Mouse (Mus musculus) liver, embryonic 12.5 days (tissue): ENCODE results near the gene Mx1. TPM values are rescaled to one million over a fixed set of nuclear protein-coding genes. Genes with fewer than 3 reads are reported as not detected.

ENCODE experiments used
- ATAC-seq: fragments of 200-750 bp; cut with Nextera tagmentation; 2 replicates; pipeline ENCODE4 v1.8.0; 2017; ENCODE audit warnings: moderate number of reproducible peaks, mild to moderate bottlenecking, moderate library complexity
- H3K27ac ChIP-seq: fragments of 300-500 bp; sonication (generic); 2 replicates; pipeline ENCODE4 v1.5.1; 2016; ENCODE audit warnings: mild to moderate bottlenecking
- H3K27me3 ChIP-seq: fragments of 300-500 bp; sonication (generic); replicated peaks from 2 replicates; pipeline ENCODE4 v1.6.1; 2016; ENCODE audit warnings: mild to moderate bottlenecking, moderate library complexity
- H3K36me3 ChIP-seq: fragments of 300-500 bp; sonication (generic); 2 replicates; pipeline ENCODE4 v1.6.1; 2016; ENCODE audit warnings: mild to moderate bottlenecking, moderate library complexity
- H3K4me1 ChIP-seq: fragments of 300-500 bp; sonication (generic); 2 replicates; pipeline ENCODE4 v1.6.1; 2016
- H3K4me2 ChIP-seq: fragments of 300-500 bp; sonication (generic); 2 replicates; pipeline ENCODE4 v1.6.1; 2016; ENCODE audit warnings: mild to moderate bottlenecking, moderate library complexity
- H3K4me3 ChIP-seq: fragments of 300-500 bp; sonication (generic); 2 replicates; pipeline ENCODE4 v1.5.1; 2016; ENCODE audit warnings: mild to moderate bottlenecking, moderate library complexity
- H3K9ac ChIP-seq: fragments of 300-500 bp; sonication (generic); 2 replicates; pipeline ENCODE4 v1.6.1; 2016; ENCODE audit warnings: mild to moderate bottlenecking, moderate library complexity
- H3K9me3 ChIP-seq: fragments of 300-500 bp; sonication (generic); replicated peaks from 2 replicates; pipeline ENCODE4 v1.6.1; 2016; ENCODE audit warnings: mild to moderate bottlenecking, moderate library complexity
- WGBS: fragments of 180-500 bp; shearing (Covaris S2); methylation state at CpG from one replicate; pipeline ENCODE4 v1.1.7; 2016; ENCODE audit not compliant: insufficient replicate concordance; 5-methylcytosine and 5-hydroxymethylcytosine counted together
- polyA plus RNA-seq: library from polyadenylated mRNA; unstranded; fragments of >200 nt; fragmentation: Nextera tagmentation; extraction: Ambion mirVana; gene quantifications from 2 replicates; pipeline ENCODE4 v1.2.1, GENCODE M21; 2016

Gene Mx1
- polyA plus RNA-seq, result 0.20 and 0.26 TPM in 2 replicates

- no peaks in the 10 kb centered on the region for H3K4me1 ChIP-seq
- no peak within 1 kb of the TSS for H3K4me3 ChIP-seq
- H3K9ac ChIP-seq, result no peak within 1 kb of the TSS
- no peak within 1 kb of the TSS for H3K4me2 ChIP-seq
- H3K27ac ChIP-seq, result no peak within 1 kb of the TSS
- no peaks in the 10 kb centered on the region for H3K27me3 ChIP-seq
- no peaks in the 10 kb centered on the region for H3K9me3 ChIP-seq
- 0 out of 2 replicates have a peak, but pooled peaks have one; percentile 35 for ATAC-seq
- no peaks in the 10 kb centered on the region for H3K36me3 ChIP-seq
- WGBS, result 25% methylated on average over 4 of the region's 4 CpGs
These were observed at the start of gene Mx1 for GRCm38 (mm10) chr16:97462481-97463181. Gene Mx1 (minus strand): TSS chr16:97462907.

- Histone ChIP-seq H3K9me3 (no peaks in the 10 kb centered on the region), H3K4me2 (no peak overlapping the region), H3K36me3 (no peaks in the 10 kb centered on the region), H3K9ac (no peak overlapping the region), H3K4me1 (no peaks in the 10 kb centered on the region), H3K27ac (no peak overlapping the region), H3K4me3 (no peak overlapping the region), H3K27me3 (no peaks in the 10 kb centered on the region)
- 76% methylated on average over 12 of the region's 12 CpGs for WGBS
- peak; percentile 46; the same call in 1 of the 2 replicates for ATAC-seq
These were observed 49.6 kb upstream of the Mx1 start for GRCm38 (mm10) chr16:97512347-97512751.

- Histone ChIP-seq H3K27ac (no peak overlapping the region), H3K27me3 (no peaks in the 10 kb centered on the region), H3K9ac (no peak overlapping the region), H3K4me3 (no peak overlapping the region), H3K9me3 (no peaks in the 10 kb centered on the region), H3K4me1 (no peaks in the 10 kb centered on the region), H3K4me2 (no peak overlapping the region), H3K36me3 (no peaks in the 10 kb centered on the region)
- ATAC-seq, result no peak
These were observed 48.8 kb upstream of the Mx1 start for GRCm38 (mm10) chr16:97511495-97511894.

GRCm38 (mm10) chr16:97510849-97511248, 48.1 kb upstream of the Mx1 start:
- 35% methylated on average over 5 of the region's 5 CpGs for WGBS
- no peak overlapping the region for H3K27ac ChIP-seq
- no peak for ATAC-seq

GRCm38 (mm10) chr16:97507783-97508182, 45.1 kb upstream of the Mx1 start:
- Histone ChIP-seq H3K4me1 (no peaks in the 10 kb centered on the region), H3K36me3 (no peaks in the 10 kb centered on the region), H3K27me3 (no peaks in the 10 kb centered on the region), H3K27ac (no peak overlapping the region), H3K4me3 (no peak overlapping the region), H3K4me2 (no peak overlapping the region), H3K9me3 (no peaks in the 10 kb centered on the region), H3K9ac (no peak overlapping the region)
- no peak for ATAC-seq

More at GRCm38 (mm10) chr16:97510849-97511248, 48.1 kb upstream of the Mx1 start:
- H3K27me3 ChIP-seq, result no peaks in the 10 kb centered on the region
- H3K4me3 ChIP-seq, result no peak overlapping the region
- no peaks in the 10 kb centered on the region for H3K9me3 ChIP-seq
- no peak overlapping the region for H3K9ac ChIP-seq
- no peak overlapping the region for H3K4me2 ChIP-seq
- H3K4me1 ChIP-seq, result no peaks in the 10 kb centered on the region
- no peaks in the 10 kb centered on the region for H3K36me3 ChIP-seq

GRCm38 (mm10) chr16:97504793-97505192, 42.1 kb upstream of the Mx1 start:
- no peak overlapping the region for H3K4me2 ChIP-seq
- H3K9me3 ChIP-seq, result no peaks in the 10 kb centered on the region
- no peaks in the 10 kb centered on the region for H3K36me3 ChIP-seq
- H3K27me3 ChIP-seq, result no peaks in the 10 kb centered on the region
- H3K9ac ChIP-seq, result no peak overlapping the region
- no peak overlapping the region for H3K27ac ChIP-seq
- ATAC-seq, result no peak
- H3K4me1 ChIP-seq, result no peaks in the 10 kb centered on the region
- 57% methylated on average over 3 of the region's 3 CpGs for whole genome bisulfite sequencing
- H3K4me3 ChIP-seq, result no peak overlapping the region

GRCm38 (mm10) chr16:97503849-97504248, 41.1 kb upstream of the Mx1 start:
- Histone ChIP-seq H3K4me3 (no peak overlapping the region), H3K27me3 (no peaks in the 10 kb centered on the region), H3K27ac (no peak overlapping the region), H3K4me2 (no peak overlapping the region), H3K4me1 (no peaks in the 10 kb centered on the region), H3K9ac (no peak overlapping the region), H3K9me3 (no peaks in the 10 kb centered on the region), H3K36me3 (no peaks in the 10 kb centered on the region)
- no peak for ATAC-seq
- WGBS, result 40% methylated on average over 3 of the region's 3 CpGs

GRCm38 (mm10) chr16:97500901-97501300, 38.2 kb upstream of the Mx1 start:
- no peaks in the 10 kb centered on the region for H3K27me3 ChIP-seq
- H3K36me3 ChIP-seq, result no peaks in the 10 kb centered on the region
- H3K9me3 ChIP-seq, result no peaks in the 10 kb centered on the region
- 79% methylated on average over 7 of the region's 7 CpGs for WGBS
- H3K4me1 ChIP-seq, result no peaks in the 10 kb centered on the region
- H3K9ac ChIP-seq, result no peak overlapping the region
- H3K27ac ChIP-seq, result no peak overlapping the region
- H3K4me3 ChIP-seq, result no peak overlapping the region
- no peak overlapping the region for H3K4me2 ChIP-seq
- ATAC-seq, result no peak

- 74% methylated on average over 7 of the region's 7 CpGs for WGBS
- Histone ChIP-seq H3K4me3 (no peak overlapping the region), H3K36me3 (no peaks in the 10 kb centered on the region), H3K4me1 (no peaks in the 10 kb centered on the region), H3K9me3 (no peaks in the 10 kb centered on the region), H3K4me2 (no peak overlapping the region), H3K27me3 (no peaks in the 10 kb centered on the region), H3K27ac (no peak overlapping the region), H3K9ac (no peak overlapping the region)
- ATAC-seq, result no peak
These were observed 36.7 kb upstream of the Mx1 start for GRCm38 (mm10) chr16:97499450-97499849.

- H3K4me1 ChIP-seq, result no peaks in the 10 kb centered on the region
- no peaks in the 10 kb centered on the region for H3K27me3 ChIP-seq
- H3K9me3 ChIP-seq, result no peaks in the 10 kb centered on the region
- H3K27ac ChIP-seq, result no peak overlapping the region
- H3K4me3 ChIP-seq, result no peak overlapping the region
- H3K4me2 ChIP-seq, result no peak overlapping the region
- 63% methylated on average over 3 of the region's 3 CpGs for WGBS
- ATAC-seq, result no peak
- H3K9ac ChIP-seq, result no peak overlapping the region
- no peaks in the 10 kb centered on the region for H3K36me3 ChIP-seq
These were observed 35.4 kb upstream of the Mx1 start for GRCm38 (mm10) chr16:97498139-97498538.

GRCm38 (mm10) chr16:97497682-97498081, 35.0 kb upstream of the Mx1 start:
- H3K36me3 ChIP-seq, result no peaks in the 10 kb centered on the region
- H3K4me2 ChIP-seq, result no peak overlapping the region
- H3K27me3 ChIP-seq, result no peaks in the 10 kb centered on the region
- ATAC-seq, result peak; percentile 70
- H3K4me1 ChIP-seq, result no peaks in the 10 kb centered on the region
- no peaks in the 10 kb centered on the region for H3K9me3 ChIP-seq
- H3K9ac ChIP-seq, result no peak overlapping the region
- WGBS, result 54% methylated on average over 5 of the region's 5 CpGs
- H3K27ac ChIP-seq, result no peak overlapping the region
- H3K4me3 ChIP-seq, result no peak overlapping the region

GRCm38 (mm10) chr16:97496026-97496425, 33.3 kb upstream of the Mx1 start:
- 41% methylated on average over 3 of the region's 3 CpGs for WGBS
- no peak overlapping the region for H3K27ac ChIP-seq
- H3K4me2 ChIP-seq, result no peak overlapping the region
- no peaks in the 10 kb centered on the region for H3K9me3 ChIP-seq
- H3K4me1 ChIP-seq, result no peaks in the 10 kb centered on the region
- H3K4me3 ChIP-seq, result no peak overlapping the region
- ATAC-seq, result no peak
- H3K27me3 ChIP-seq, result no peaks in the 10 kb centered on the region
- no peaks in the 10 kb centered on the region for H3K36me3 ChIP-seq
- no peak overlapping the region for H3K9ac ChIP-seq

- Histone ChIP-seq H3K4me2 (no peak overlapping the region), H3K36me3 (no peaks in the 10 kb centered on the region), H3K4me1 (no peaks in the 10 kb centered on the region), H3K27me3 (no peaks in the 10 kb centered on the region), H3K9me3 (no peaks in the 10 kb centered on the region), H3K9ac (no peak overlapping the region), H3K4me3 (no peak overlapping the region), H3K27ac (no peak overlapping the region)
- ATAC-seq, result 0 out of 2 replicates have a peak, but pooled peaks have one; percentile 32
- WGBS, result 39% methylated on average over 1 of the region's 1 CpGs
These were observed 29.7 kb upstream of the Mx1 start for GRCm38 (mm10) chr16:97492369-97492768.
